Mouse (Mus musculus): Measurements from ENCODE around the gene Ulk2.

DNA sequence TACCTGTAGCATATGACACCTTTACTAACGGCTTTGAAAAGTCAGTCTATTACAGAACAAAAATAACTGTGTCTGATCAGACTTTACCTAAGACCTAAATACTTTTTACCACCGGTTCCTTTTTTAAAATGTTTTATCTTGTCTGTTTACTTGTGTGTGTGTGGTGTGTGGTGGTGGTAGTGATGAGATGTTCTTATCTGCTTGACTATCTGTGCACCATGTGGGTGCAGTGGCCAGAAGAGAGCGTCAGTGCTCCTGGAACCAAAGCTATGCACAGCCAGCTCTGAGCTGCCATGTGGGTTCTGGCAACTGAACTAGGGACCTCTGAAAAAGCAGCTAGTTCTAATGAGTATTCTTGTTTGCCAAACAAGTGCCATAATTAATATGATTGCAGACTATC is 3.7 kb downstream of the Ulk2 start:
- TF ChIP-seq SMC3 (IDR thresholded peaks at IDR 0.05; ENCODE audit: low read depth, low read length), result peak; percentile 30; the same call in 1 of the 2 replicates
- no peak for TF ChIP-seq POLR2A (IDR thresholded peaks at IDR 0.05; ENCODE audit: control insufficient read depth in 1 of 2, insufficient read depth in 1 of 2, low read depth in 1 of 2, low read length in 2 of 2, poor library complexity in 1 of 2)
- TF ChIP-seq EP300 (IDR thresholded peaks at IDR 0.05; ENCODE audit: low read depth in 1 of 2, low read length in 2 of 2), result peak; percentile 59 to 63; a peak in 1 of 4 replicates
- TF ChIP-seq MAZ (IDR thresholded peaks at IDR 0.05; ENCODE audit: low read depth, low read length), result no peak

Measured in MEL (cell line).